Mouse (Mus musculus): Measurements from ENCODE around the gene Sgo2b.
"Not testable (repeated sequence)": the region's sequence is repeated elsewhere in the genome, so short reads cannot be mapped to it uniquely, and the experiment has no call there.

Sgo2b gene

DNA sequence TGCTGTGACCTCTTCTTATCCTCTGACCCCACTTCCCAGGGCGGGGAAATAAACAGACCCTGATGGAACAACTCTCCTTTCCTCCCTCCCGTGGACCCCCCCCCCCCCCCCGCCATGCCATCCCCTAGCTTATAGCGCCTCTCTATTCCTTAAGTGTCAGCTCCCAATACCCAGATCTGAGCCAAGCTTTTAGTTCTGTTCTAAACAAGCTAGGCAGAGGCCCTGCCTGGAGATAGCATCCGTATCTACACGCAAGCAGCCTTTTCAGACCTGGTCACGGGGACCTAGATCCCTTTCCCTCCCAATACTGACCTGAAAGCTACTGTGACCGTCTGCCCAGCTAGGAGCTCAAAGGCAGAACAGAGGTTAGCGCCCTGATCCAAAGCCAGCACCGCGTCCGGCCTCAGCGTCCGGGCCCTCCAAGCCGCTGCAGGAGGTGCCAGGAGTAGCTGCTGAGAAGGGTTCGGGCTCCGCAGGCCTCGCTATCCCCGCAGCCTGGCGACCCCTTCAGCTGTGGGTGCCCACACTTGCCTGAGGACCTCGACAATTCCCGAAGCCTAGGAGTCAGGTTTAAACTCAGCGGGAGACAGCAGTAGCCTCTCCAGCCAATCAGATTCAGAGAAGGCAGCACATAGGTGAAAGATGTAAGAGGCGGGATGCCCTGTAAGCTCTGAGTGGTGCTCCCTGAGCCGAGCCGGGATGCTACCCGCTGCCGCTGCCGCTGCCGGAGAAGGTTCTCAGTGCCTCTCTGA, at the start of gene Sgo2b:
Gene Sgo2b (minus strand): TSS at position 623 of the 752 bp plus-strand sequence.
- DNase-seq (ENCODE audit: low spot score in 2 of 2) = no peak

DNA sequence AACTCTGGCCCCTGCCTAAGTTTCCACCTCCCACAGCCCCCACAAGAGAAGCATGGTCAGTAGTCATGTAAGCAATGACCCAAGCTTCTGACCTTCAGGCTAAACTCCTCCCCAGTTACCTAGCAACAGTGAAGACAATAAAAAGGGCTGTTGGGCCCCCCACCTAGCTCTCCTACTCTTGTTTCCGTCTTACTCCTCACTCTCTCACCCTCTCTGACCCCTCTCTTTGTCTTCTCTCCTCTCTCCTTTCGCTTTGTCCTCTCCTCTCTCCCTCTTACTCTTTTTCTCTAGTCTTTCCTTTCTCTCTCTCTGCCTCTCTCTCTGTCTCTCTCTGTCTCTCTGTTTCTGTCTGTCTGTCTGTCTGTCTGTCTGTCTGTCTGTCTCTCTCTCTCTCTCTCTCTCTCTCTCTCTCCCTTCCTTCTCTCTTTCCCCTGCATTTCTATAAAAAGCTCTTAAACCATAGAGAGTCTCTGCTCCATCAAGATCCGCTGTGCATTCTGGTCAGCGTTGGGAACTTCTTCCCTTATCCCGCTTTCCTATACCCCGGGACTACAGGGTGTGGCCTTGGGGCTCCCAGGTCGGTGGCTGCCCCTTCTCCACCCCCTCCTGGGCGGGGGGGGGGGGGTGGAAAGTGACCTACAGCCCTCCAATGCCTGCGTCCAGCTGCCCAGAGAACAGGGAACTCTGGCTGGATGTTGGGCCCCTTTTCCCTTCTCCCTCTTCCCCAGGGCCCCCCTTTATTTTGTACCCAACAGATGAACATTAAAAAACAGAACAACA, 18.8 kb upstream of the Sgo2b start:
- DNase-seq (ENCODE audit: low spot score in 2 of 2) = not testable (repeated sequence)

DNA sequence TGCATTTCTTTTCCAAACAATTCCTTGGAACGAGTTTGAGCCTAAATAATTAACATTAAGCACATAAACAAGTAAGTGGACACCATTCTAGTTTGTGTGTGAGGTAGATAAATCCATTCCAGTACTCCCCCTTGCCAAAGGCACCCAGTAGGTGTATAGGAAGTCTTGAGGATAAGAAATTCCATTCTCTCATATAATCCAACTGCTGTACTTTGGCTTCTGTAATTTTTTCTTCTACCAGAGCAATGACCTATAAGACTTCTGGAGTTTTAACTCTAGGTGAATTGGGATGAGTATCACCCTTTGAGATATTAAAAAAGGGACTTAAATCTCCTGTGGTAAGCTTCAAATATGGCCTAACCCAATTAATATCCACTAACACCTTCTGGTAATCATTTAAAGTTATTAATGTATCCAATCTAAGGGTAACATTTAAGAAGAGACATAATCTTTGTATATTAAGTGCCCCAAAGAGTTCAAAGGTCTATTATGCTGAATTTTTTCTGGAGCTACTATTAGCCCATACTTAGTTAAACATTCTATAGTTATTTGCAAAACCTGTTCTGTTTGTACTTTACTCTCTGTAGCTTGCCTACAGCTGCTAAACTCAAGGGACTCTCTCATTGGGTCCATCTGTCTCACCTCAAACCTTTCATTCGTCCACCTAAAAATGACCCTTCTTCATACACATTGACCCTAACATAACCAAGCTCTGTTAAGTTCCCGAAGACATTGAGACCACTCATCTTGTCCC, 9.2 kb upstream of the Sgo2b start:
- no peak for DNase-seq (ENCODE audit: low spot score in 2 of 2)

DNA sequence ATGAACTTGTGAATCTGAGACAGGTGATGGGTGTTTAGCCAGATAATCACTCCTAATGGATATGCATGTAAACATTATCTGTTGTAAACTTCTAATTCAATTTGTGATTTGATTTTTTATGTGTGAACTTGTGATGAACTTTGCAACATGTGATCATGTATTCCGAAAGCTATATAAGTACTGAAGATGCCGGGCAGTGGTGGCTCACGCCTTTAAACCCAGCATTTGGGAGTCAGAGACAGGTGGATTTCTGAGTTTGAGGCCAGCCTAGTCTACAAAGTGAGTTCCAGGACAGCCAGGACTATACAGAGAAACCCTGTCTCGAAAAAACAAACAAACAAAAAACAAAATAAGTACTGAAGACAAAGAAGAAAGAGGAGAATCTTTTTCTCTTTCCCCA, 1.8 kb upstream of the Sgo2b start:
- not testable (repeated sequence) for DNase-seq (ENCODE audit: low spot score in 2 of 2)

DNA sequence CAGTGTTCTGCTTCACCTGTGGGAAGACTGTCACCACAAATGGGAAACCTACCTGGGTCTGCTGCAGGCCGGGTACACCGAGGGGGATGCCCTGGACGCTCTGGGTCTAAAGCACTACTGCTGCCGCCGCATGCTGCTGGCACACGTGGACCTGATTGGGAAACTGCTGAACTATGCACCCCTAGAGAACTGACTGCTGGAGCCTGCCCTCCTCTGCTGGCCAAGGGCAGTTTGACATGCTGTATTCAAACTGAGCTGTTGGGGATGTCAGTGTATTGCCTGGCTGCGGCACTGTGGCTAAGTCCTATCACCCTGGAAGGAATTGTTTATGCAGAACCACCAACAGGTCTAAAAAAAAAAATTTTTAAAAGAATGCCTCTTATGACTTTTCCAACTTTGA, 18.9 kb downstream of the Sgo2b start:
- no peak for DNase-seq (ENCODE audit: low spot score in 2 of 2)

DNA sequence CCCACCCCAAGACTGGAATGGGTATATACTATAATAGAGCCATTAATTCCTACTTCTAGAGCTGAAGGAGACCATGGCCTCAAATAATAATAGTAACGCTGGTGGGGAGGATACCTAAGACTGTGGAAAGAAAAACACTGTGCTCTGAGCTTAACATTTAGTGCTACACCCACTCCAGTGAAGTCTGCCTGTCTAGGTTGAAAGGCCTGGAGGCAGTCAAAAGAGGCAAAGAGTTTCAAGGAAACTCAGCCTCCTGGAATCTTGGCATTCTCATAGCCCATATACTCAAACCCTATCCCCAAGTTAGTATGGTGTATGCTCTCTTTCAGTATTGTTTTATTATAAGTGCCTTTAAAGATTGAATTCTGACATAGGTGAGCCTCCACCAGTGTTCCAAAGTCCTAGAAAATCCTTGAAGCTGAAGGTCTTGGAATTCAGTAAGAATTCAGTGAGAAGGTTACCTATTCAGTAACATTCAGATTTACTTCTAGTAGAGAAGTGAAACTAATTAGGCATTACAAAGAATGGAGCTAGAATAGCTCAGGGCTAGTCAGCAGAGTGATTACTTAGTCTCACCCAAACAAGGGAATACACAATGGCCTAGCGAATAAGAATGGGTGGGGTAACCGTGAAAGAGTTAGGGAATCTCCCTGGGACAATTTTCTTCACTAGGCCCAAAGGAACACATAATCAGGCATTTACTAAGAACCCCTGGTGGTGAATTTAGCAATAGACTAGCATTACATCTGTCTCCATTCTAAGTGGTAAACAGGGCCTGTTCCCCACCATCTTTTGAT, 22.5 kb downstream of the Sgo2b start:
- no peak for DNase-seq (ENCODE audit: low spot score in 2 of 2)

DNA sequence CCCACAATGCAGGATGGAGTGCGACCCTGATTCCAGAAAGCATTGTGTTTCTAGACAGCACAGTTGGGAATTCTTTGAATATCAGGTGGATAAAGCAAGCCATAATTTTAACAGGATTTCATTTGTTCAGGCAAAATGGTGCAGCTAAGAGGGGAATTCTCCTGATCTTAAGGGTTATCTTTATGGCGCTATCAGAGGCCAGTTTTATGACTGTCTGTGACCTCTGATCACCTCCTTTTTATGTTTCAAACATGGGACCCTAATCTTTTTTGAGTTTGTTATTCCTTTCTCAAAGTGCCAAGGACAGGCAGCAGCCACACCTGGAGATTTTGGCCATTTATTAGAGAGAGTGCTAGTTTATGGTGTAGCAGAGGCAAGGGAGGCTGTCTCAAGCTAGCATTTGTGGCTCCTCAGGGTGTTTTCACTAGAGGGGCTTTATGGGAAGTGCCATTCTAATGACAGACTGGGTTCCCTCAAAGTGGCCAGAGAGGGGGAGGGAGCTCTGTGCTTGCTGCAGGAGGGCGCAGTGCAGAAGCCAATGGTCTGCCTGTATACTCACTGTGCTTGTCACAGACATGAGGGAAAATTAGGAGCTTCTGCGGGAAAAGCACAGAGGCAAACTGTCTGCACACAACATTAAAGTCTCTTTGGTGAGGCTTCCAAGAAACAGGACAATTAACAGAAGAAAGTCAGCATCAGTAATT, 30.6 kb downstream of the Sgo2b start:
- no peak for DNase-seq (ENCODE audit: low spot score in 2 of 2)

DNA sequence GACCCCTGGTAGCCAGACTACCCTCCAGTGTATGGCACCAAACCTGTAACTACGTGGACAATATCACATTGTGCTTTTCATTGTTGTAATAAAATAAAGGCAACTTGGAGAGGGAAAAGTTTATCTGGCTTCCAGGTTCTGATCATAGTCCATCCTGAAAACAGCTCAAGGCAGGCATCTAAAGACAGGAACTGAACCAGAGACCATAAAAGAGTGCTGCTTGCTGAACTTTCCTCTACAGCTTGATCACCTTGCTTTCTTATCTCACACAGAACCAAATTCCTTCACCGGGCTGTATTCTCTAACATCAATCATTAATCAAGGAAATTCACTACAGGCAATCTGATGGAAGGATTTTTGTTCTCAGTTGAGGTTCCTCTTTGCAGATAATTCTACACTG, 57.0 kb downstream of the Sgo2b start:
- DNase-seq (ENCODE audit: low spot score in 2 of 2) = no peak

DNA sequence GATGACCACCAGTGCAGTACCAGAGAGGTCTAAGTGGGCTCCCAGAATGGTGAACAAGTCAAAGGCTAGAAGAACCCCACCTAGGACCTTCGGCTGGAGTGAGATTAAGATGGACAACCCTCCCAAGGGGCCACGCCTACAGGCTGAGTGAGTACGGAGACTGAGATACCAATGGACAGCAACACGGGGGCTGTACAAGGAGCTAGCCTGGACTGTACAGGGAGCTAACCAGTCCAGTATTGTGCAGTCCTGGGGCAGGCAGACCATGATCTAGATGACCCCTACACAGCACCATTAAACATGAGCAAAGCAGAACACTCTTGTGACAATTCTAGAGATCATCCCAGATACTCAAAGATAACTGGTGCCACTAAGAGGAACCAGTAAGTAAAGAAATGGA, 73.7 kb downstream of the Sgo2b start:
- no peak for DNase-seq (ENCODE audit: low spot score in 2 of 2)

DNA sequence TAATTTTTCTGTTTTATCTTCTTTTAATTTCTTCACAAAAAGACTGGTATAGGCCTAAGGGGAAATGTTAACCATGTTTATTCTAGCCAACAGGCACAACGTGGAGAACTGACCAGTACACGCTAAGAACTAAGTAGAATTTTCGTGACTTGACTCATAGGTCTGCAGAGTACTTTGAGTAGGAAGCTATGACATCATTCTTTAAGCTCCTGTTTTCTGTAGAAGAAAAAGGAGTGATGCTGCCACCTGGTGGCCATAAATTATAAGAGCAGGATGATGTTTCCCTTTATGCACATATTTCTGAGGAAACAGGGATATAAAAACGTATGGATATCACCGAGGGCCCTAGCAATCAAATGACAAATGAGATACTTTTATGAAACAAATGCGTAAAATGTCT, 74.7 kb downstream of the Sgo2b start:
- peak in 1 of 2 experiments; percentile 14 for DNase-seq (ENCODE audit: low spot score in 2 of 2)

DNA sequence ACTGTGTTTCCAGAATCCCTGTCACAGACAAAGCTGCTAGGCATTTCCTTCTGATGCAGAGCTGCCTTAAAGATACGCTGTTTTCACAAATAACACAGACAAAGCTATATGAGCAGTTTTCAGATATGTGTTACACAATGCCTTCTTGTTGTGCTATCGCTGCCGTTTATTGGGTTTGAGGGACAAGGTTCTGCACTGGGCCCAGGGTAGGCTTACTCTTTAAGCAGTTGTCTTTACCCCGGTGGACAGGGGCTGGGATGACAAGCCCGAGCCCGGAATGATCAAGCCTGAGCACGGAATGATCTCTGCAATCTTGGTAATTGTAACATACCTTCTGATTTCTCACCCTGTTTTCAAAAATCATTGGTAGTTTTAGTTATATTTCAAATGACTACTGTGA, 75.1 kb downstream of the Sgo2b start:
- no peak for DNase-seq (ENCODE audit: low spot score in 2 of 2)
